Comparison of ENCODE assay signal across 8 mouse cellular contexts in the genomic region with DNA sequence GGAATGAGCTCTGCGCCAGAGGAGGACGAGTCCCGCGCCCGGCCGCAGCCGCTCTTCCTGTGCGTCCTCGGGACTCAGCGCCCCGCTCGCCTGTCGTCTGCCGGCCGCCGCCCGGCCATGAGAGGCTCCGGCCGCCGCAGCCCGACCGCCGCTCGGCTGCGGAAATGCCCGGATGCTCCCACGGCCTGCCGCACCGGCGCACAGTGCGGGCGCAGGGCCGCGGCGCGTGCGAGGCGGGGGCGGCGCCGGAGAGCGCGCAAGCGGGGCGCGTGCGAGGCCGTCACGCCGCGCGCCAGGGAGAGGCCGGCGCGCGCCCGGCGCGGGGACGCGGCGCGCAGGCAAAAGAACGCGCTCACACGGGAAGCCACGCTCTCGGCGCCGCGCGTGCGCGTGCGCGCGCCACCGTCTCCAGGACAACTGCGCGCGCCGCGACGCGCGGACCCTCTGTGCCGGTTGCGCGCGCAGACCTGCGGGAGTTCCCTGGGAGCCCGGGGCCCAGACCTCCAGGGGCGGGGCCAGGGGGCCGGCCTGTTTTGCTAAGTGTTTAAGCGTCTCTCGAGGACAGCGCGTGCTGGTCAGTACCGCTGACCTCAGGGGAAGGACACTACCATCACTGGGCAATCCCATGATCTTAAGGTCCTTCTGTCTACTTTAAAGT. TPM values are rescaled to one million over a fixed set of nuclear protein-coding genes. Genes with fewer than 3 reads are reported as not detected.
A peak's percentile ranks its signal among the peaks of the same experiment; 100 is the strongest.
DNase-seq lines count a peak whose midpoint lies in the region; ATAC-seq and TF ChIP-seq lines count a peak whose summit lies in the region.

A gene (minus strand): TSS at position 174 of the 658 bp plus-strand sequence.

- H3K9me3 ChIP-seq in hindbrain, embryonic 10.5 days: no peaks in the 10 kb centered on the region
- H3K9me3 ChIP-seq in lung, postnatal 0 days (ENCODE audit: low read length): no peaks in the 10 kb centered on the region

- H3K4me3 ChIP-seq in hindbrain, embryonic 10.5 days: peak within 1 kb of the TSS; percentile 91
- peak within 1 kb of the TSS; percentile 62 for H3K4me3 ChIP-seq in lung, postnatal 0 days (ENCODE audit: low read depth, low read length)

- peak; percentile 86 for ATAC-seq in frontal cortex, adult (ENCODE audit: low TSS enrichment)
- ATAC-seq in lung, postnatal 0 days: peak; percentile 96

- peak within 1 kb of the TSS; percentile 91 for H3K27ac ChIP-seq in hindbrain, embryonic 10.5 days
- H3K27ac ChIP-seq in lung, postnatal 0 days (ENCODE audit: low read length): no peak within 1 kb of the TSS

- H3K4me1 ChIP-seq in hindbrain, embryonic 10.5 days (replicated peaks): peaks cover 27% of the 10 kb centered on the region
- H3K4me1 ChIP-seq in lung, postnatal 0 days (ENCODE audit: insufficient read depth, low read depth, low read length): no peaks in the 10 kb centered on the region

- peak within 1 kb of the TSS; percentile 54 for H3K9ac ChIP-seq in lung, postnatal 0 days (replicated peaks; ENCODE audit: low read depth)

- no peaks in the 10 kb centered on the region for H3K36me3 ChIP-seq in hindbrain, embryonic 10.5 days
- no peaks in the 10 kb centered on the region for H3K36me3 ChIP-seq in lung, postnatal 0 days (ENCODE audit: insufficient read depth, low read length)

- TF ChIP-seq CTCF in lung, postnatal 0 days (IDR thresholded peaks at IDR 0.05): no peak

- under 1% methylated on average over 99 of the region's 99 CpGs for WGBS in hindbrain, embryonic 10.5 days
- 1% methylated on average over 66 of the region's 99 CpGs for WGBS in lung, postnatal 0 days

- H3K27me3 ChIP-seq in hindbrain, embryonic 10.5 days (ENCODE audit: insufficient read depth, poor library complexity, severe bottlenecking): peaks cover 18% of the 10 kb centered on the region
- H3K27me3 ChIP-seq in lung, postnatal 0 days (replicated peaks; ENCODE audit: insufficient read depth, low read length): peaks cover 4% of the 10 kb centered on the region; the same call in 1 of the 2 replicates

- TF ChIP-seq EP300 in lung, postnatal 0 days (IDR thresholded peaks at IDR 0.05): no peak

- peak; percentile 53 for DNase-seq in MEL-GATA-1-ER (ENCODE audit: extremely low read depth, low read depth)
- peak; percentile 85 to 95 for DNase-seq in cerebellum, adult 18-20 months
- peak; percentile 88 for DNase-seq in hindbrain, embryonic 10.5 days (ENCODE audit: low spot score)
- DNase-seq in layer of hippocampus, postnatal 10 days (ENCODE audit: low spot score in 2 of 2): peak; percentile 87 to 90
- DNase-seq in lung, postnatal 0 days (ENCODE audit: low spot score): peak; percentile 94
- DNase-seq in ovary, postnatal 10 days (ENCODE audit: low spot score): peak; percentile 64
- peak; percentile 50 for DNase-seq in thymus, postnatal 14 days

- H3K4me2 ChIP-seq in lung, postnatal 0 days (replicated peaks; ENCODE audit: low read depth, low read length): peak within 1 kb of the TSS; percentile 96

RNA-seq across cellular contexts. Expression of the gene that starts here (rescaled TPM):
- polyA plus RNA-seq in hindbrain, embryonic 10.5 days (2016; fragmentation: Nextera tagmentation; extraction: Ambion mirVana): 9.2 and 10.7 TPM in 2 replicates
- 100 to 1,000 TPM; 199 to 209 TPM for total RNA-seq in layer of hippocampus, postnatal 10 days (2021)
- polyA plus RNA-seq in lung, postnatal 0 days (2015; fragmentation: Nextera tagmentation; extraction: Ambion mirVana): 4.8 and 5.1 TPM in 2 replicates
